Mouse (Mus musculus) ES-Bruce4 (cell line): Measurements from ENCODE around the gene Pde10a.

Experiments used
- EP300 ChIP-seq: IDR thresholded peaks from 2 replicates; pipeline ENCODE4 v1.6.1; 2011; ENCODE audit warnings: low read depth, low read length; ENCODE audit not compliant: insufficient read depth
- POLR2A ChIP-seq: IDR thresholded peaks from one replicate; pipeline ENCODE4 v1.8.1; 2011; ENCODE audit warnings: low read length; ENCODE audit not compliant: insufficient read depth

DNA sequence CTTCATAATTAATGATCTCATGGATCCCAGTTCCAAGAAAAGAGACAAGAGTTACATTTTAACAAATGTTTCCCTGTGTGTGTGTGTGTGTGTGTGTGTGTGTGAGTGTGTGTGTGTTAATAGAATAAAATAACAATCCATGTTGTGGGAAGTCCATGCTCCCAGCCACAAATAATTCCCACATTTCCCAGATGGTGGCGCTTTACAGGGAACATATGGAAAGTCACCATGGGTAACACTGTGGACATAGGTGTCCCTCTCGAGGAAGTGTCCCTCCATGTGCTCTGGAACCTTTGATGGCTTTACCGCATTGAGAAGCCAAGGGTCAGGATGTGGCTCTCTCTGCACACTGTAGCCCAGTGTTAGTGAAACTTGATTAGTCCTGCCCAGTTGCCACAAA is 3.5 kb downstream of the Pde10a start:
- TF ChIP-seq POLR2A (no peak), EP300 (no peak)
